Mouse (Mus musculus) Patski (cell line): ENCODE measurements around the gene Ttl. TPM values are rescaled to one million over a fixed set of nuclear protein-coding genes. Genes with fewer than 3 reads are reported as not detected.
A peak's percentile ranks its signal among the peaks of the same experiment; 100 is the strongest.

Experiments used
- ATAC-seq: fragments of 100-300 bp; one replicate; pipeline ENCODE4 v1.8.0; 2021
- CTCF ChIA-PET: fragments of 350-600 bp; sonication (Branson Sonifier 250); formaldehyde crosslinking; loops from one replicate; lab custom pipeline; 2022; ENCODE audit warnings: inconsistent platforms; lab: Charles Lee
- POLR2A ChIA-PET: fragments of 350-600 bp; sonication (Branson Sonifier 250); formaldehyde crosslinking; loops from one replicate; lab custom pipeline; 2022; ENCODE audit warnings: antibody characterized with exemption, inconsistent platforms; lab: Charles Lee
- DNase-seq: peaks from one replicate; pipeline ENCODE4 v3.0.0-alpha.2; 2011; ENCODE audit warnings: low read depth, low spot score
- H3K27me3 ChIP-seq: fragments of 371-371 bp; one replicate; pipeline ENCODE4 v1.5.1; 2021
- CTCF ChIP-seq: fragments of 100-300 bp; IDR thresholded peaks from one replicate; pipeline ENCODE4 v1.5.1; 2021
- in situ Hi-C: fragments of 300-500 bp; cut with MboI; formaldehyde crosslinking; loops from 3 replicates; pipeline ENCODE4 v1.11.1; 2018; ENCODE audit warnings: low pct_unique_long_range_greater_than_20kb, mixed read lengths
- polyA plus RNA-seq: library from polyadenylated mRNA; unstranded; gene quantifications from one replicate; pipeline ENCODE4 v1.2.3, GENCODE M21; 2021

Gene Ttl
- 18.1 TPM for polyA plus RNA-seq

DNA sequence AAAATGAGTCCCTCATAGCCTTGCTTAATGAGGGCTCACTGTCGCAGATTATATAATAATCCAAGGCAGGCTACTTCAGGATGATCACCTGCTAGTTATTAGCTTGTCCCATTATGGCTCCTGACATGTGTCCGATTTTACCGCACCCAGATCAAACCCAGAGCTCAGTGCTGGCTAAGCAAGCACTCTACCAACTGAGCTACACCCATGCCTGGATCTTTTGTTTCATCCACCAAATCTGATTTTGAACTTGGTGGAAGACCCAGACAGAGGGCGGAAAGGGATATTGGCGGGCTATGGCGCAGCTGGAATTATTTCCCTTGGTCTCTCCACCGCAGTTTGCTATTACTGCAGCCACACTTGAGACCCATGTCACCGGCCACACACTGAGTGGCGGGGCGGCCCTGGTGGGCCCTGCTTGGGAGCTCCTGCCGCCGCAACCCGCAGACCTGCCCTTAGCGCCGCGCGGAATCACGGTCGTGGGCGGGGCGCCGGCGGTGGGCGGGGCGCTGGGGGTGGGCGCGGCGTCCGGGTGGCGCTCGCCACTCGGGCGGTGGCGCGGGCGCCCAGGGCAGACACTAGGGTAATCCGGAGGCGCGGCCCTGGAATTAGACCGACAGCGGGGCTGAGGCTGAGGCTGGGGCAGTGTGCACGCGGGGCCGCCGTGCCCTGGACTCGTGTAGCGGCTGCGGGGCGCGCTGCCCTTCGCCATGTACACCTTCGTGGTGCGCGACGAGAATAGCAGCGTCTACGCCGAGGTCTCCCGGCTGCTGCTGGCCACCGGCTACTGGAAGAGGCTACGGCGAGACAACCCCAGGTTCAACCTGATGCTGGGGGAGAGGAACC is at the start of gene Ttl:
TSS of gene Ttl (plus strand) at position 506 of the 846 bp plus-strand sequence.
- no peak for TF ChIP-seq CTCF
- in situ Hi-C loops = no loop called here
- DNase-seq (no peak), ATAC-seq (peak; percentile 90)
- ChIA-PET POLR2A (no interaction called here), CTCF (interaction anchor here (1.3 kb wide), 1 partner anchor 97 kb away, joined by 3 read pairs; no protein-coding TSS in a partner anchor)
- no peaks in the 10 kb centered on the region for H3K27me3 ChIP-seq

DNA sequence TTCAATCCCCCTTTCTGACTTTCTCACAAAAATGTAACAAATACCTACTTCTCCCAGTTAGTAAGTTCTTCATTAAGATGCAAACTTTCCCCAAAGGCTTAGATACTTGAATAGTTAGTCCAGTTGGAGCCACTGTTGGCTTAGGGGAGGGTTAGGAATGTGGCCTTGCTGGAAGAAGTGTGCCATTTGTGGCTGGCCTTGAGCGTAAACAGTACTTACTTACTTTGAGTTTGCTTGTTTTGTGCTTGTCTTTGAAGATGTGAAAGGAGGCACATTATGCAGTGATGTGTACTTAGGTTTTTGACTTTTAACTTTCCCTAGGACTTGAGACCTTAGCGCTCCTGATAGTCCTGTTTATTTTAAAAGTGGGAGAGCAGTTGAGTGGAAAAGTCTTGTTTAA is 45.6 kb upstream of the Ttl start:
- no peak for TF ChIP-seq CTCF
- in situ Hi-C loops = no loop called here
- POLR2A ChIA-PET = no interaction called here
- CTCF ChIA-PET = interaction anchor here (1.9 kb wide), 1 partner anchor 27 kb away, joined by 5 read pairs; no protein-coding TSS in a partner anchor
- no peaks in the 10 kb centered on the region for H3K27me3 ChIP-seq
- ATAC-seq (no peak), DNase-seq (no peak)

DNA sequence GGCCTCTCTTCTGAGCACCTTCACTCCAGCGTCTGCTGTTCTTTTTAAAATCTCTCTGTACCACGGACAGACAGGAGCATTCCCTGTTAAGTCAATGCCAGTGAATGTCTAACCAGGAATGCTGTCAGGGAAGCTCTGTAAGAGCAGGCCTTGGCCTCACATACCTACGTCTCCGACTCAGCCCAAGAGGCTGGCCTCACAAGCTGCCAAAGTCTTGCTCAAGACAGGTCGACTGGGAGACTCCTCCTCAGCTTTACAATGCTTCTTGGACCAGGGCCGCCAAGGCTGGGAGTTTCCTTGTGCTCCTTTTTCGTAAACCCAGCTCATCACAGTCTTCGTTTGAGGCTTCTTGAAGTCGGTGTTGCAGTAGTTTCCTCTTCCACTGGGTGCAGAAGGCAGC is 40.9 kb upstream of the Ttl start:
- ChIA-PET CTCF (interaction anchor here (1.6 to 3.5 kb wide), 3 partner anchors 9 to 27 kb away, joined by 3 to 16 read pairs (median 7); no protein-coding TSS in a partner anchor), POLR2A (no interaction called here)
- H3K27me3 ChIP-seq = no peaks in the 10 kb centered on the region
- in situ Hi-C loops = no loop called here
- ATAC-seq = no peak
- no peak for TF ChIP-seq CTCF
- no peak for DNase-seq

DNA sequence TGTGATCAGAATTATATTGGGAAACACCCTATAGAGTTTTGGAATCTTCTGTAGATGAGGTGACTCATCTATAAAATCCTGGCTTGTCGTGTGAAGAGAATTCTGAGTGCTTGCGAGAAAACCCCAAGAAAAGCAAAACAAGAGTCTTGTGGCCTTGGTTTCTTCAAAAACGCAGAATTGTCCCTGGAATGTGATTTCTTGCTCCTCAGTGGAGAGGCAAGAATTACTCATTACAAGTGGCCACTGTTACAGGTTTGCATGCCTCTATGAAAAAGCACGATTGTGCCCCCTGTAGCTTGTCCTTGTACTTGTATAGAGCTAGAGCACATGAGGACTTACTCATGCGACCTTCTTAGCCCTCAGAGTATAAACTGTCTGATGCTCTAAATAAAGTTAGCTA is 30.4 kb upstream of the Ttl start:
- ATAC-seq (no peak), DNase-seq (no peak)
- POLR2A ChIA-PET = no interaction called here
- H3K27me3 ChIP-seq = no peaks in the 10 kb centered on the region
- in situ Hi-C loops = no loop called here
- CTCF ChIA-PET = interaction anchor here (3.8 kb wide), 1 partner anchor 9 kb away, joined by 16 read pairs; no protein-coding TSS in a partner anchor
- TF ChIP-seq CTCF = no peak

DNA sequence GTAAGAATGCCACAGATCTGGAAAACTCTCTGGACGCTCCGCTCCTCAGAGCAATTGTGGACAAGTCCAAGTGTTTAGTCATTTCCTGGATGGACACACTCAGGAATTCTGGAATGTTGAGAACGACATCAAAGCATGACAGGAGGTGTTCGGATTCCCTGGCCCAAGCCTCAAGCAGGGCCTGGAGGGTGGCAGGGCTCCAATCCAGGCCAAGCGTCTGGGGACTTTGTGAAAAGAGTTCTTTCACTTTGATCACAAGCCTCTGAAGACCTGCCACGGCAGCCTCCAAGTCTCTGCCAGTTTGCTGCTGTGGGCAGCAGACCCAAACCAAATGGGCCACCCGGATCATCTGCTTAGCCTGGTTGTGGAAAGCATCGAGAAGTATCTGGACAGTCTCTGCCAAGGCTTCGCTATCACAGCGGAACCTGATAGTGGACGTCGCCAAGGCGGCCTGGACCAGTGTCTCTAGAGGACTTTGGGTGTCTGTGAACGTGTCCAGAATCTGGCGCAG is 27.3 kb upstream of the Ttl start:
- no peak for TF ChIP-seq CTCF

DNA sequence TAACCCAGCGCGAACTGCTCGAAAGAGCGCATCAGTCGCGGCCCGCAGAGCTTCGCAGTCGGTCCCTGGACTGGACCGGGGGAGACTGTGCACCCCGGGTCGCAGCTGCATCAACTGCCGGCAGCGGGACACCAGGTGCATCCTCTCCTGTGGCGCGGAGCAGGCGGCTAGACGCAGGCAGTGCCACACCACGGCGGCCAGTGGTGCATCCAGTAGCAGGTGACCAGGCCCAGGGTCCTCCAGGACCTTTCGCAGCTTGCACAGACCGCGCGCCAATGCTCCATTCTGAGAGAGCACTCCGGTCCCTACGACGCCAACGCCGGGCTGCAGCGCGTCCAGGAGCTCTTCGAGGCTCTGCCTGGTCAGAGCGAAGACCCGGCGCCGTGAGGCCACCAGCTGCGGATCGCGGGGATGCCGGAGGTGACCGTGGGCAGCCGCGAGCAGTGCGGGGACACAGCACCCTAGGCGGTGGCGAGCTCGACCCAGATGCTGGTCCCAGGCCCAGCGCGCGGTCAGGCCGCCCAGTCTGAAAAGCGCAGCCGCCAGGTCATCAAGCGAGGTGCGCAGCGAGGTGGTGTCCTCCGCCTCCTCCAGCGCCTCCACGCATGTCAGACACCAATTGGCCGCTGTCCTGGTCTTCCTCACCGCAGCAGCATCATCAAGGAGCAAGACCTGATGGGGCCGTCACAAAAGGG is 26.7 kb upstream of the Ttl start:
- in situ Hi-C loops = no loop called here
- no peak for ATAC-seq
- CTCF ChIA-PET = no interaction called here
- DNase-seq = no peak
- H3K27me3 ChIP-seq = no peaks in the 10 kb centered on the region
- TF ChIP-seq CTCF = no peak
- POLR2A ChIA-PET = no interaction called here

More for the DNA sequence above, 27.3 kb upstream of the Ttl start:
- no peak for DNase-seq
- in situ Hi-C loops = no loop called here
- ChIA-PET CTCF (interaction anchor here (3.8 kb wide), 1 partner anchor 12 kb away, joined by 16 read pairs; no protein-coding TSS in a partner anchor), POLR2A (no interaction called here)
- ATAC-seq = peak; percentile 57
- no peaks in the 10 kb centered on the region for H3K27me3 ChIP-seq

DNA sequence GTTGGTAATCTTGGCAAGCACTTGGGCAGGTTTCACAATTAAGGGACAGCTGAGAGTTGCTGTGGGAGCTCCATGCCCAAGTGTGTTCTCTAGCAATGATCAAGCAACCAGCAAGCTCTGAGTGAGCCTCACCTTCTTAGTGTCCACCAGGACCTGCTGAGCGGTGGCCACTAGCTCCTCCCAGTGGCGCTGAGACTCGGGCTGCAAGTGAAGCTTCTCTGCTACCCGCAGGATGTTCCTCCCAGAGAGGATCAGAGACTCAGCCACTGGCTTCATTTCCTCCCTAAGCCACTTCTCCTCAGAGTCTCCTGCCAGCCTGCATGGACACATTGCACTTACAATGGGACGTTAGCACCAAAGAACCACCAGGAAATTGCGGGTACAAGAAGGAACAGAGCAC is 25.2 kb upstream of the Ttl start:
- CTCF ChIA-PET = interaction anchor here (1.1 to 1.4 kb wide), 4 partner anchors 10 to 25 kb away, joined by 3 to 6 read pairs (median 3); no protein-coding TSS in a partner anchor
- no peak for DNase-seq
- no peak for TF ChIP-seq CTCF
- no peak for ATAC-seq
- H3K27me3 ChIP-seq = no peaks in the 10 kb centered on the region
- POLR2A ChIA-PET = no interaction called here
- in situ Hi-C loops = no loop called here

DNA sequence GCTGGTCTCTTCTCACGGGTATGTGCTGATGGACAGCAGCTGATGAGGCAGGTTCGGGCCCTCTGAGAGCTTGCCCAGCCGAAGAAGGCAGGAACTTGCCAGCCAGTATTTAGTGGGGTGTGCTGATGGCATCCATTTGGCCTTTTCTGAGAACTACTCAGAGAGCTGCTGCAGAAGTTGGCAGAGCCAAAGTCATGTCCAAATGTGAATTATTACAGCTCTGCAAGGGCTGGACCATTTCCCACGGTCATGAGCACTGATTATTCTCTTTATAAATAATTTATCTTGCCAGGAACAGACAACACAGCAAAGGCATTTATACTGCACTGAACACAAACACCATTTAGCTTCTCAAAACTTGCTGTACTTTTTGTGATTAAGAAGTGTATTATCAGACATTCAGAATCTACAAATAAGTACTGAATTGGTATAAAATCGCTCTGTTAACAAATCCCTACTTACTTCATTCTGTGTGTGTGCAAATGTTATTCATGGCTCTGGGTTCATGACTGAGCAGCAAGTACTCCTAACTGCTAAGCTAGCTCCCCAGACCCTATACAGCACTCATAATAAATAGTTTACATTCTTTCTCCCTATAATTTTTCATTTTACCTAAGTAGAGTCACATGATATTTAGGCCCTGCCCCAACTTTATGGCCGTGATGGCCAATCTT is 19.4 kb upstream of the Ttl start:
- in situ Hi-C loops = no loop called here
- no peaks in the 10 kb centered on the region for H3K27me3 ChIP-seq
- TF ChIP-seq CTCF = no peak
- CTCF ChIA-PET = interaction anchor here (1.0 to 1.5 kb wide), 2 partner anchors 26 to 38 kb away, joined by 3 to 5 read pairs; no protein-coding TSS in a partner anchor
- DNase-seq = no peak
- ATAC-seq = no peak
- POLR2A ChIA-PET = interaction anchor here (0.5 to 0.6 kb wide), 2 partner anchors 210 to 227 kb away, joined by 3 read pairs; no protein-coding TSS in a partner anchor

DNA sequence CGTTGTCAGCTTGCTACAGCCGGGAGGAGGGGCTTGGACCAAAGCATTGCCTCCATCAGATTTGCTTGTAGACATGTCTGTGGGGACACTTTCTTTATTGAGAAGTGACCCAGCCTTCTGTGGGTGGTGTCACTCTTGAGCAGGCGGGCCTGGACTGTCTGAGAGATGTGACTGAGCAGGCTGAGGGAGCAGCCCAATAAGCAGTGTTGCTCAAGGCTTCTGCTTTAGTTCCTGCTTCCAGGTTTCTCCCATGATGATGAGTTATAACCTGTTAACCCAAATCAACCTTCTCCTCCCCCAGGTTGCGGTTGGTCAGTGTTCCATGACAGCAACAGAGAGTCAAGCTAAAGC is 18.9 kb upstream of the Ttl start:
- no peak for DNase-seq
- H3K27me3 ChIP-seq = no peaks in the 10 kb centered on the region
- in situ Hi-C loops = no loop called here
- POLR2A ChIA-PET = interaction anchor here (0.6 kb wide), 1 partner anchor 227 kb away, joined by 3 read pairs; no protein-coding TSS in a partner anchor
- ATAC-seq = no peak
- TF ChIP-seq CTCF = no peak
- CTCF ChIA-PET = interaction anchor here (1.0 to 1.5 kb wide), 2 partner anchors 26 to 38 kb away, joined by 3 to 5 read pairs; no protein-coding TSS in a partner anchor

DNA sequence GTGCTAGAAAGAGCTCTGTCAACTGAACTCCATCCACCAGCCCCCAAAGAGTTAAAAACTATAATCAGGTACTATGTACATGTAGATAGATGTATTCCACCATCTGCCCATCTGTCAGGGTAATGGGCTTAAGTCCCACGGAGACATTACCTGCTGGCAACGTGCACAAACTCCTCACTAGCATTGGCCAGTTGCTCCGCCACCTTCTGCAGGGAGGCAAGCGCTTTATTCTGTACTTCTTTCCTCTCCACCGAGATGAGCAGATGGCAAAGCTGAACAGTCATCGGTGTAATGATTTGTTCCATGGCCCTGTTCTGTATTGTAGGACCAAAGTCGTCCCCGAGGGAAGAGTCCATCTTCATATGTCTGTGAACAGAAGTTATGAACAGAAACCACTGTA is 17.9 kb upstream of the Ttl start, which contains the start of gene Vinac1:
TSS of gene Vinac1 (minus strand) at position 362 of the 400 bp plus-strand sequence.
- ATAC-seq (no peak), DNase-seq (no peak)
- ChIA-PET POLR2A (no interaction called here), CTCF (no interaction called here)
- in situ Hi-C loops = no loop called here
- TF ChIP-seq CTCF = no peak
- H3K27me3 ChIP-seq = no peaks in the 10 kb centered on the region
